Mouse (Mus musculus) heart, embryonic 10.5 days (tissue): ENCODE data around the gene Mphosph10. TPM values are rescaled to one million over a fixed set of nuclear protein-coding genes. Genes with fewer than 3 reads are reported as not detected.

Experiments used
- DNase-seq: peaks from one replicate; pipeline ENCODE4 v3.0.0-alpha.2; 2017; ENCODE audit warnings: low spot score
- H3K27ac ChIP-seq: fragments of 300-500 bp; sonication (generic); 2 replicates; pipeline ENCODE4 v1.5.1; 2016; ENCODE audit warnings: mild to moderate bottlenecking
- H3K27me3 ChIP-seq: fragments of 300-500 bp; sonication (generic); 2 replicates; pipeline ENCODE4 v1.6.1; 2016; ENCODE audit warnings: mild to moderate bottlenecking; ENCODE audit not compliant: poor library complexity, insufficient read depth, severe bottlenecking
- H3K36me3 ChIP-seq: fragments of 300-500 bp; sonication (generic); 2 replicates; pipeline ENCODE4 v1.6.1; 2016; ENCODE audit warnings: mild to moderate bottlenecking, moderate library complexity
- H3K4me1 ChIP-seq: fragments of 300-500 bp; sonication (generic); 2 replicates; pipeline ENCODE4 v1.6.1; 2016; ENCODE audit warnings: mild to moderate bottlenecking
- H3K4me3 ChIP-seq: fragments of 300-500 bp; sonication (generic); 2 replicates; pipeline ENCODE4 v1.5.1; 2016; ENCODE audit warnings: mild to moderate bottlenecking, moderate library complexity
- H3K9me3 ChIP-seq: fragments of 300-500 bp; sonication (generic); 2 replicates; pipeline ENCODE4 v1.6.1; 2016; ENCODE audit warnings: mild to moderate bottlenecking, moderate library complexity
- WGBS: fragments of 180-500 bp; shearing (Covaris S2); methylation state at CpG from one replicate; pipeline ENCODE4 v1.1.7; 2016; 5-methylcytosine and 5-hydroxymethylcytosine counted together
- polyA plus RNA-seq: library from polyadenylated mRNA; unstranded; fragments of >200 nt; fragmentation: Nextera tagmentation; extraction: Ambion mirVana; gene quantifications from 2 replicates; pipeline ENCODE4 v1.2.1, GENCODE M21; 2016

Gene Mphosph10
- 30.8 and 47.8 TPM in 2 replicates for polyA plus RNA-seq

- Histone ChIP-seq H3K36me3 (peaks cover 26% of the 10 kb centered on the region), H3K4me1 (peaks cover 6% of the 10 kb centered on the region; the same call in 1 of the 2 replicates), H3K9me3 (no peaks in the 10 kb centered on the region), H3K27me3 (no peaks in the 10 kb centered on the region), H3K4me3 (peak within 1 kb of the TSS; percentile 82), H3K27ac (peak within 1 kb of the TSS; percentile 88)
- WGBS = under 1% methylated on average over 53 of the region's 54 CpGs
- peak; percentile 99 for DNase-seq
These were observed at the start of gene Mphosph10, which contains the start of gene Mcee for GRCm38 (mm10) chr7:64392122-64392818. Gene Mphosph10 (minus strand): TSS chr7:64392268. Gene Mcee (plus strand): TSS chr7:64392607.

- H3K27me3 ChIP-seq = no peaks in the 10 kb centered on the region
- no peaks in the 10 kb centered on the region for H3K9me3 ChIP-seq
- no peak overlapping the region for H3K4me3 ChIP-seq
- no peaks in the 10 kb centered on the region for H3K36me3 ChIP-seq
- WGBS = 81% methylated on average over 8 of the region's 8 CpGs
- no peak for DNase-seq
- no peaks in the 10 kb centered on the region for H3K4me1 ChIP-seq
- no peak overlapping the region for H3K27ac ChIP-seq
These were observed 48.5 kb upstream of the Mphosph10 start for GRCm38 (mm10) chr7:64440519-64440918.

GRCm38 (mm10) chr7:64439595-64440518 lies 47.8 kb upstream of the Mphosph10 start:
- H3K9me3 ChIP-seq = no peaks in the 10 kb centered on the region
- WGBS = 65% methylated on average over 5 of the region's 5 CpGs
- DNase-seq = no peak
- H3K36me3 ChIP-seq = no peaks in the 10 kb centered on the region
- H3K27ac ChIP-seq = no peak overlapping the region
- H3K4me1 ChIP-seq = no peaks in the 10 kb centered on the region
- no peaks in the 10 kb centered on the region for H3K27me3 ChIP-seq
- no peak overlapping the region for H3K4me3 ChIP-seq

GRCm38 (mm10) chr7:64424861-64425260 lies 32.8 kb upstream of the Mphosph10 start:
- WGBS = 60% methylated on average over 5 of the region's 5 CpGs
- no peak for DNase-seq
- H3K9me3 ChIP-seq = no peaks in the 10 kb centered on the region

GRCm38 (mm10) chr7:64403989-64404388 lies 11.9 kb upstream of the Mphosph10 start:
- Histone ChIP-seq H3K9me3 (no peaks in the 10 kb centered on the region), H3K27me3 (no peaks in the 10 kb centered on the region), H3K36me3 (no peaks in the 10 kb centered on the region), H3K4me3 (no peak overlapping the region), H3K4me1 (no peaks in the 10 kb centered on the region), H3K27ac (no peak overlapping the region)
- 86% methylated on average over 8 of the region's 8 CpGs for WGBS
- DNase-seq = no peak

More at GRCm38 (mm10) chr7:64424861-64425260, 32.8 kb upstream of the Mphosph10 start:
- no peaks in the 10 kb centered on the region for H3K27me3 ChIP-seq
- H3K27ac ChIP-seq = no peak overlapping the region
- no peaks in the 10 kb centered on the region for H3K36me3 ChIP-seq
- H3K4me3 ChIP-seq = no peak overlapping the region
- no peaks in the 10 kb centered on the region for H3K4me1 ChIP-seq

- Histone ChIP-seq H3K27ac (no peak overlapping the region), H3K36me3 (no peaks in the 10 kb centered on the region), H3K4me3 (no peak overlapping the region), H3K27me3 (no peaks in the 10 kb centered on the region), H3K9me3 (no peaks in the 10 kb centered on the region), H3K4me1 (no peaks in the 10 kb centered on the region)
- 85% methylated on average over 4 of the region's 4 CpGs for WGBS
- DNase-seq = no peak
These were observed 10.4 kb upstream of the Mphosph10 start for GRCm38 (mm10) chr7:64402452-64402851.

GRCm38 (mm10) chr7:64400725-64401124 lies 8.7 kb upstream of the Mphosph10 start:
- Histone ChIP-seq H3K9me3 (no peaks in the 10 kb centered on the region), H3K4me1 (no peaks in the 10 kb centered on the region), H3K4me3 (no peak overlapping the region), H3K27me3 (no peaks in the 10 kb centered on the region), H3K27ac (no peak overlapping the region), H3K36me3 (no peaks in the 10 kb centered on the region)
- 88% methylated on average over 1 of the region's 1 CpGs for WGBS
- no peak for DNase-seq

- H3K27me3 ChIP-seq = no peaks in the 10 kb centered on the region
- DNase-seq = no peak
- peaks cover 21% of the 10 kb centered on the region for H3K36me3 ChIP-seq
- no peaks in the 10 kb centered on the region for H3K9me3 ChIP-seq
- 2% methylated on average over 15 of the region's 15 CpGs for WGBS
- H3K4me3 ChIP-seq = peak overlapping the region; percentile 82
- peaks cover 6% of the 10 kb centered on the region; the same call in 1 of the 2 replicates for H3K4me1 ChIP-seq
- peak overlapping the region; percentile 88 for H3K27ac ChIP-seq
These were observed 717 bp upstream of the Mphosph10 start for GRCm38 (mm10) chr7:64392819-64393151.

GRCm38 (mm10) chr7:64391479-64391878 lies 589 bp downstream of the Mphosph10 start:
- DNase-seq = no peak
- 2% methylated on average over 8 of the region's 8 CpGs for WGBS

GRCm38 (mm10) chr7:64373830-64374562 lies 18.1 kb downstream of the Mphosph10 start, which contains the start of gene Fan1:
Gene Fan1 (minus strand): TSS chr7:64374095.
- Histone ChIP-seq H3K4me3 (peak within 1 kb of the TSS; percentile 71), H3K27ac (peak within 1 kb of the TSS; percentile 91), H3K36me3 (peaks cover 47% of the 10 kb centered on the region), H3K9me3 (no peaks in the 10 kb centered on the region), H3K4me1 (peaks cover 3% of the 10 kb centered on the region; the same call in 1 of the 2 replicates), H3K27me3 (no peaks in the 10 kb centered on the region)
- WGBS = 3% methylated on average over 27 of the region's 27 CpGs
- DNase-seq = peak; percentile 95

More at GRCm38 (mm10) chr7:64391479-64391878, 589 bp downstream of the Mphosph10 start:
- Histone ChIP-seq H3K27ac (peak overlapping the region; percentile 88), H3K27me3 (no peaks in the 10 kb centered on the region), H3K9me3 (no peaks in the 10 kb centered on the region), H3K4me3 (peak overlapping the region; percentile 82), H3K36me3 (peaks cover 33% of the 10 kb centered on the region), H3K4me1 (peaks cover 6% of the 10 kb centered on the region; the same call in 1 of the 2 replicates)

GRCm38 (mm10) chr7:64373147-64373829 lies 18.8 kb downstream of the Mphosph10 start:
- Histone ChIP-seq H3K4me1 (peaks cover 3% of the 10 kb centered on the region; the same call in 1 of the 2 replicates), H3K27me3 (no peaks in the 10 kb centered on the region), H3K4me3 (peak overlapping the region; percentile 71), H3K36me3 (peaks cover 46% of the 10 kb centered on the region), H3K27ac (peak overlapping the region; percentile 91), H3K9me3 (no peaks in the 10 kb centered on the region)
- WGBS = 14% methylated on average over 18 of the region's 18 CpGs
- no peak for DNase-seq
